Mouse (Mus musculus) midbrain, embryonic 16.5 days (tissue): ENCODE results near the gene Amz1. TPM values are rescaled to one million over a fixed set of nuclear protein-coding genes. Genes with fewer than 3 reads are reported as not detected.
A peak's percentile ranks its signal among the peaks of the same experiment; 100 is the strongest.

Experiments
- ATAC-seq: fragments of 200-750 bp; cut with Nextera tagmentation; 2 replicates; pipeline ENCODE4 v1.8.0; 2017; ENCODE audit warnings: moderate TSS enrichment
- H3K27ac ChIP-seq: fragments of 300-500 bp; sonication (generic); 2 replicates; pipeline ENCODE4 v1.5.1; 2014; ENCODE audit warnings: mild to moderate bottlenecking, low read length, mixed read lengths
- H3K27me3 ChIP-seq: fragments of 300-500 bp; sonication (generic); 2 replicates; pipeline ENCODE4 v1.6.1; 2014; ENCODE audit warnings: low read depth, low read length, mixed read lengths; ENCODE audit not compliant: control insufficient read depth, insufficient read depth
- H3K36me3 ChIP-seq: fragments of 300-500 bp; sonication (generic); 2 replicates; pipeline ENCODE4 v1.6.1; 2014; ENCODE audit warnings: mild to moderate bottlenecking, low read length, moderate library complexity, mixed read lengths; ENCODE audit not compliant: control insufficient read depth, insufficient read depth
- H3K4me1 ChIP-seq: fragments of 300-500 bp; sonication (generic); 2 replicates; pipeline ENCODE4 v1.6.1; 2014; ENCODE audit warnings: mild to moderate bottlenecking, low read length, mixed read lengths; ENCODE audit not compliant: control insufficient read depth, insufficient read depth
- H3K4me2 ChIP-seq: fragments of 300-500 bp; sonication (generic); 2 replicates; pipeline ENCODE4 v1.6.1; 2014; ENCODE audit warnings: mild to moderate bottlenecking, low read length, mixed read lengths
- H3K4me3 ChIP-seq: fragments of 300-500 bp; sonication (generic); 2 replicates; pipeline ENCODE4 v1.5.1; 2014; ENCODE audit warnings: low read depth, mild to moderate bottlenecking, low read length, moderate library complexity, mixed read lengths
- H3K9ac ChIP-seq: fragments of 300-500 bp; sonication (generic); 2 replicates; pipeline ENCODE4 v1.6.1; 2014; ENCODE audit warnings: low read depth, low read length, mixed read lengths
- H3K9me3 ChIP-seq: fragments of 300-500 bp; sonication (generic); replicated peaks from 2 replicates; pipeline ENCODE4 v1.6.1; 2014; ENCODE audit warnings: mild to moderate bottlenecking, low read length, mixed read lengths; ENCODE audit not compliant: control insufficient read depth, poor library complexity, severe bottlenecking
- WGBS: fragments of 180-500 bp; shearing (Covaris S2); extraction: QIAGEN DNeasy Blood & Tissue Kit; methylation state at CpG from one replicate; pipeline ENCODE4 v1.1.7; 2014; 5-methylcytosine and 5-hydroxymethylcytosine counted together
- polyA plus RNA-seq: library from polyadenylated mRNA; unstranded; fragments of >200 nt; fragmentation: Nextera tagmentation; extraction: Ambion mirVana; gene quantifications from 2 replicates; pipeline ENCODE4 v1.2.1, GENCODE M21; 2015

Amz1 gene
- polyA plus RNA-seq, 1 experiment from 2014 or later = 11.6 TPM

DNA sequence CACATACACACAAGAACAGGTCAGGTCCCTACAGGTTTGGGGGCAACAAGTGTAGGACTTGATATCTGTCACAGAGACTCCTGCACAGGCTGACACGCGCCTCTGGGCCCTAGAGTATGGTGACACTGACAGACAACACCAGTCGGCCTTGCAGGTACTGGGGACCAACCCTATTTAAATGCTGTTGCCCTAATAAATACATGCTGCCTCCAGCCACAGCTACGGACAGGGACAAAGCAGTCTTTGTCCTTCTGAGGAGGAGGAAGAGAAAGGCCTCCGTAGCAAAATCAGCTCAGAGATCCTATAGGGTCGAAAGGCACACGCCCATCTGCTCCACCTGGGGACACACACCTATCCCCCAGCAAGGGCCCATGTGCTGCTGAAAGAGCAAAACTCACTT, 27.9 kb upstream of the Amz1 start:
- H3K36me3 ChIP-seq = peaks cover 23% of the 10 kb centered on the region
- no peak overlapping the region for H3K4me2 ChIP-seq
- 86% methylated on average over 7 of the region's 7 CpGs for WGBS
- H3K9ac ChIP-seq = no peak overlapping the region
- no peaks in the 10 kb centered on the region for H3K27me3 ChIP-seq
- H3K27ac ChIP-seq = no peak overlapping the region
- no peaks in the 10 kb centered on the region for H3K9me3 ChIP-seq
- peaks cover 5% of the 10 kb centered on the region for H3K4me1 ChIP-seq
- H3K4me3 ChIP-seq = no peak overlapping the region
- ATAC-seq = no peak

DNA sequence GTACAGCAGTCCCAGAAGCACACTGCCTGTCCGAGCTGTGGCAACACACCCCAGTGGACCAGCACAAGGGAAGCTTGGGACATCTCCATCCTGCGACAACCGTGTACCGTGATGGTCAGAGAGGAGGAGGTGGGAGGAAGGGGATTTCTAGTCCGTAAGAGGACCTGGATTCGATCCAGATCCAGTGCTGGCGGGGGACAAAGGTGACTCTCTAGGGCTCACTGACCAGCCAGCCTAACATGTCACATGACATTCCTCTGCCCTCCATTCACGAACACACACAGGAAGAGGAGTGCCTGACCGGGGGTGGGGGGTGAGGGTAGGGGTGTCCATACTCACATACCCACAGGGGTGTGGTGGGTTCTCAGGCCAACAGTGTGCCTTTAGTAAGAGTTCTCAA, 24.2 kb upstream of the Amz1 start:
- no peak overlapping the region for H3K4me2 ChIP-seq
- peaks cover 16% of the 10 kb centered on the region for H3K36me3 ChIP-seq
- peaks cover 17% of the 10 kb centered on the region for H3K4me1 ChIP-seq
- 0 out of 2 replicates have a peak overlapping the region, but pooled peaks have one; percentile 12 for H3K9ac ChIP-seq
- 84% methylated on average over 9 of the region's 9 CpGs for WGBS
- H3K4me3 ChIP-seq = no peak overlapping the region
- ATAC-seq = no peak
- H3K27me3 ChIP-seq = no peaks in the 10 kb centered on the region
- no peak overlapping the region for H3K27ac ChIP-seq
- H3K9me3 ChIP-seq = no peaks in the 10 kb centered on the region

DNA sequence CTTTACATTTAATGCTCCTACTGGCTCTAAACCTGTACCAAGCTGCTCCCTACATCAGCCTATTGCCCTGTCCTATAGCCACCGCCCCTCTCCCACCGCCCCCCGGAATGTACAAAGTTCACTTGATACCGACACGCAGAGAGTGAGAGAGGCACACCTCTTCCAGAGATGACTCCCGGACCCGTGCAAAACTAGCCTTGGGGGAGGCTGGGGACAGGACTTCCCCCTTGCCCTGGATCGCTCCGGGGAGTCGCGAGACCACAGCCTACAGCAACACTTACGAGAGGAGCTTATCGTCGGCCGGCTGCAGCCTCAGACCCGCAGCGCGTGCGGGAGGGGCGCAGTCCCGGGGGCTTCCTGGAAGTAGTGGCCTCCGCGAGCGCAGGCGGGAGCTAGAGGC, 22.3 kb upstream of the Amz1 start:
- H3K4me1 ChIP-seq = peaks cover 30% of the 10 kb centered on the region
- WGBS = under 1% methylated on average over 25 of the region's 25 CpGs

DNA sequence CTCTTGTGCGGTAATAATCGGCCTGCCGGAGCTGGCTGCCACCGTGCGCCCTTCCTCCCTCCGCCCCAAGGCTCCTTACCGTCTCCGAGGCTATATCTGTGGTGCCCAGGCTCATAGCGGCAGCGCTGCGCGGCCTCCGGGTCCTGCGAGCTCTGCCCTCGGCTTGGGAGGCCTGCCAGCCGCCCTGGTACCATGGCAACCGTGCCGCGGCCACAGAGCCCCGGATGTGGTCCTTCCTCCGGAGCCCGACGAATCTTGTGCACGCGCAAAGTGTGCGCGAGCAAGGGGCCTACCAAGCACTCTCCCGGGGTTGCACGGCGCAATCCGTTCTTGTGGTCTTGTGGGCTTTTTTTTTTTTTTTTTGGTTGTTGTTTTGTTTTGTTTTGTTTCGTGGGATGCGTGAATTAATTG, 21.8 kb upstream of the Amz1 start, which contains the start of gene Iqce:
Gene Iqce, minus strand, starts transcription at position 276 of the 411 bp plus-strand sequence.
- Histone ChIP-seq H3K9ac (peak within 1 kb of the TSS; percentile 97), H3K27ac (peak within 1 kb of the TSS; percentile 92), H3K36me3 (peaks cover 7% of the 10 kb centered on the region), H3K27me3 (no peaks in the 10 kb centered on the region), H3K9me3 (no peaks in the 10 kb centered on the region), H3K4me2 (peak within 1 kb of the TSS; percentile 86), H3K4me1 (peaks cover 32% of the 10 kb centered on the region), H3K4me3 (peak within 1 kb of the TSS; percentile 90)
- WGBS = under 1% methylated on average over 33 of the region's 33 CpGs
- peak; percentile 63 for ATAC-seq

More for the DNA sequence above, 22.3 kb upstream of the Amz1 start:
- Histone ChIP-seq H3K4me2 (peak overlapping the region; percentile 86), H3K4me3 (peak overlapping the region; percentile 90), H3K36me3 (peaks cover 11% of the 10 kb centered on the region), H3K9me3 (no peaks in the 10 kb centered on the region), H3K9ac (peak overlapping the region; percentile 97), H3K27ac (peak overlapping the region; percentile 92), H3K27me3 (no peaks in the 10 kb centered on the region)
- ATAC-seq = peak; percentile 8

GRCm38 (mm10) chr5:140702618-140703175, 21.2 kb upstream of the Amz1 start:
- H3K4me2 ChIP-seq = peak overlapping the region; percentile 86
- ATAC-seq = no peak
- 62% methylated on average over 19 of the region's 19 CpGs for WGBS

DNA sequence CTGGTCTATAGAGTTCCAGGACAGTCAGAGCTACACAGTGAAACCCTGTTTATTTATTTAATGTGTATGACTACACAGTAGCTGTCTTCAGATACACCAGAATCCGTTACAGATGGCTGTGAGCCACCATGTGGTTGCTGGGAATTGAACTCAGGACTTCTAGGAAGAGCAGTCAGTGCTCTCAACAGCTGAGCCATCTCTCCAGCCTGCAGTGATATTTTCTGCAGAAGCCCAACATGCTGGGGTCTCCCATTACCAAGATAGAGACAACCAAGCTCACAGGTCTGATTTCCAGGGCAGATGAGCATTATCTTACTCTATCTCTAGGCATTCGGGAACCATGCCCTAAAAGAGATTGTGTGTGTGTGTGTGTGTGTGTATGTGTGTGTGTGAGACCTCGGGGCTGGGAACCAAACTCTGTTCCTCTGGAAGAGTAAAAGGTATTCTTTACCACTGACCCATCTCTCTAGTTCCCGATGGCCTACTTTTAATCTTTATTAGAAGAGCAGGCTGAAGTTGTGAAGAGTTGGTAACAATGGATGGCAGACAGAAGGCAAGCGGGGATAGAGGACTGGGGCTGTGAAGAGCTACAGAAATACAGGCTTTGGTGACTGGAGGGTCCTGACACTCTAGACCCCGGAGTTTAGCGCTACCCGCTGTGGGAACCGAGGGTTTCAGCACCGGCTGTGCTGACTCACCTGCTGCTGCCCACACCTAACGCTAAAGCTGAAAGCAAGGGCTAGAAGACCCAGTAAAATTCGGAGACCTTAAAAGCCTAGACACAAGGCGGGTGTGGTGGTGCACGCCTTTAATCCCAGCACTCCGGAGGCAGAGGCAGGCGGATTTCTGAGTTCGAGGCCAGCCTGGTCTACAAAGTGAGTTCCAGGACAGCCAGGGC, 20.2 kb upstream of the Amz1 start:
- Histone ChIP-seq H3K36me3 (peaks cover 4% of the 10 kb centered on the region; the same call in 1 of the 2 replicates), H3K4me2 (peak overlapping the region; percentile 46), H3K9me3 (no peaks in the 10 kb centered on the region), H3K4me1 (peaks cover 32% of the 10 kb centered on the region), H3K27me3 (no peaks in the 10 kb centered on the region), H3K27ac (peak overlapping the region; percentile 80), H3K9ac (peak overlapping the region; percentile 59; the same call in 1 of the 2 replicates), H3K4me3 (peak overlapping the region; percentile 72)
- 0 out of 2 replicates have a peak, but pooled peaks have one; percentile 0 for ATAC-seq
- WGBS = 40% methylated on average over 17 of the region's 17 CpGs

More at GRCm38 (mm10) chr5:140702618-140703175, 21.2 kb upstream of the Amz1 start:
- Histone ChIP-seq H3K4me1 (peaks cover 32% of the 10 kb centered on the region), H3K27ac (peak overlapping the region; percentile 92), H3K4me3 (peak overlapping the region; percentile 90), H3K9ac (peak overlapping the region; percentile 97), H3K27me3 (no peaks in the 10 kb centered on the region), H3K36me3 (peaks cover 6% of the 10 kb centered on the region; the same call in 1 of the 2 replicates), H3K9me3 (no peaks in the 10 kb centered on the region)

- peak; percentile 92 for ATAC-seq
- Histone ChIP-seq H3K27ac (peak within 1 kb of the TSS; percentile 80), H3K4me1 (peaks cover 32% of the 10 kb centered on the region), H3K36me3 (peaks cover 3% of the 10 kb centered on the region; the same call in 1 of the 2 replicates), H3K9ac (peak within 1 kb of the TSS; percentile 76), H3K4me3 (peak within 1 kb of the TSS; percentile 72), H3K27me3 (no peaks in the 10 kb centered on the region), H3K9me3 (no peaks in the 10 kb centered on the region), H3K4me2 (peak within 1 kb of the TSS; percentile 90)
- WGBS = under 1% methylated on average over 69 of the region's 69 CpGs
Measured at GRCm38 (mm10) chr5:140704378-140705251, 19.3 kb upstream of the Amz1 start, which contains the start of gene Brat1. Gene Brat1, plus strand, starts transcription at chr5:140705011.

DNA sequence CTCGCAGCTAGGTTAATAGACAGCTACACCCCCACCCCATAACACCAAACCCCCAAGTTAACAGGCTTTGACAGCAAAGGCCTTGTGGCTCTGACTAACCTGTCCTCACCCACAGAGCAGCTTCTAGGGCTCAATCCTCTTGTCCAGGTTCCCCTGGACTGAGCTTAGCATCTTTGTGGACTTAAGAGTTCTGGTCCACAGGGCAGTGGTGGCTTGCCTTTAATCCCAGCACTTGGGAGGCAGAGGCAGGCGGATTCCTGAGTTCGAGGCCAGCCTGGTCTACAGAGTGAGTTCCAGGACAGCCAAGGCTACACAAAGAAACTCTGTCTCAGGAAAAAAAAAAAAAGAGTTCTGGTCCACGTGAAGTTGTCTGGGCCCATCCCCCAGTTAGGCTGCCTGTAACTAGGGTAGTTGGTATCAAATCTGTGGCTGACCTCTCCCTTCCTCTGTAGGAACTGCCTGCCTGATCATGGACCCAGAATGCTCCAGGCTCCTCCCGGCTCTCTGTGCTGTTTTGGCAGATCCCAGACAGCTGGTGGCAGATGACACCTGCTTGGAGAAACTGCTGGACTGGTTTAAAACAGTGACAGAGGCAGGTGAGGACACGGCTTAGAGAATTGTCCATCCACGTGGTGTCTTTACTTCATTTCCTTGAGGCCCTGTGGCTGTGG, 18.3 kb upstream of the Amz1 start:
- no peak for ATAC-seq
- Histone ChIP-seq H3K36me3 (peaks cover 12% of the 10 kb centered on the region), H3K9ac (peak overlapping the region; percentile 76), H3K27ac (peak overlapping the region; percentile 80), H3K4me1 (peaks cover 28% of the 10 kb centered on the region), H3K4me3 (peak overlapping the region; percentile 72), H3K4me2 (peak overlapping the region; percentile 90), H3K27me3 (no peaks in the 10 kb centered on the region), H3K9me3 (no peaks in the 10 kb centered on the region)
- WGBS = 67% methylated on average over 7 of the region's 7 CpGs
